In the genomic region with DNA sequence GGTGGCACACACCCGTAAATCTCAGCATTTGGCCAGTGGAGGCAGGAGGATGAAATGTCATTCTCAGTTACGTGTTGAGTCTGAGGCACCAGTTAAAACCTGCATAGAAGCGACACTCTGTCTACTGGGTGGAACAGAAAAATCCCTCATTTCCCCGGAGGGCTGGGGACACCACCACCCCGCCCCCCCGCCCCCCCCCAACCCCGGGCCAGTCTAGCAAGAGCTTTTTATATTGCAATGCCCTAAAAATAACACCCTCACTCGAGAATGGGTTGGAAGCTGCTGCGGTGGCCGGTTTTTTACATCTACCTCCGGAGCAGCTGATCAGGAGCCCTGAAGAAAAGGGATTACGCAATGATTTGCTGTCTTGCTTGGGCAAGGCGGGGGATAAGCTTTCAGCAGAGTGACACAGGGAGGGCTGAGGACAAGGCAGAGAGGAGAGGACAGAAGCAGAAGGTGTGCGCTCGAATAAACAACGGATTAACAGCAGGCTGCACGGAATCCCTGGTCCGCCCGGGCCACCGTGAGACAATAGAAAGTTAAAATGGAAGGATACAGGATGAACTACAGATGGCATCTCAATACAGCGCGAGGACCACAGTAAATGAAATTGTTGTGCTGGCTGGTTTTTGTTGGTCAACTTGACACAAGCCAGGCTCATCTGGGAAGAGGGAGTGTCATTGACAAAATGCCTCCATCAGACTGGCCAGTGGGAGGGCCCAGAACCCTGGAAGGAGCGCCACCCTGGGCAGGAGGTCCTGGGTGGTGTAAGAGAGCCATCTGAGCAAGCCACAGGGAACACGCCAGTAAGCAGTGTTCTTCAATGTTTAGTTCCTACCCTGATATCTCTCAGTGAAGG, we compare ENCODE assay signal across 8 mouse cellular contexts. TPM values are rescaled to one million over a fixed set of nuclear protein-coding genes. Genes with fewer than 3 reads are reported as not detected.
DNase-seq lines count a peak whose midpoint lies in the region; ATAC-seq and TF ChIP-seq lines count a peak whose summit lies in the region.

No protein-coding gene starts in this region.

- TF ChIP-seq CTCF in bone marrow macrophage, adult 2 months (IDR thresholded peaks at IDR 0.05; ENCODE audit: low read depth, low read length) = no peak

- TF ChIP-seq POLR2A in bone marrow macrophage, adult 2 months (IDR thresholded peaks at IDR 0.05; ENCODE audit: borderline replicate concordance, low read depth, low read length) = no peak

- H3K4me1 ChIP-seq in bone marrow macrophage, adult 2 months (ENCODE audit: control insufficient read depth, insufficient read depth, low read length) = peaks cover 26% of the 10 kb centered on the region
- peaks cover 4% of the 10 kb centered on the region; the same call in 1 of the 2 replicates for H3K4me1 ChIP-seq in forebrain, embryonic 11.5 days (replicated peaks; ENCODE audit: control insufficient read depth, insufficient read depth, low read length)
- peaks cover 7% of the 10 kb centered on the region; the same call in 1 of the 2 replicates for H3K4me1 ChIP-seq in hindbrain, embryonic 14.5 days (replicated peaks; ENCODE audit: control insufficient read depth, insufficient read depth, low read length)

- peak overlapping the region; percentile 14; the same call in 1 of the 2 replicates for H3K4me3 ChIP-seq in bone marrow macrophage, adult 2 months (ENCODE audit: insufficient read depth, low read length)
- H3K4me3 ChIP-seq in forebrain, embryonic 11.5 days (ENCODE audit: low read depth, low read length) = peak overlapping the region; percentile 26
- peak overlapping the region; percentile 31 for H3K4me3 ChIP-seq in hindbrain, embryonic 14.5 days (replicated peaks; ENCODE audit: low read length)

- H3K27ac ChIP-seq in bone marrow macrophage, adult 2 months (ENCODE audit: insufficient read depth, low read depth, low read length) = no peak overlapping the region
- 0 out of 2 replicates have a peak overlapping the region, but pooled peaks have one; percentile 25 for H3K27ac ChIP-seq in forebrain, embryonic 11.5 days (ENCODE audit: low read depth, low read length)
- H3K27ac ChIP-seq in hindbrain, embryonic 14.5 days = peak overlapping the region; percentile 92

- no peaks in the 10 kb centered on the region for H3K36me3 ChIP-seq in forebrain, embryonic 11.5 days (ENCODE audit: control insufficient read depth, insufficient read depth, low read length)
- H3K36me3 ChIP-seq in hindbrain, embryonic 14.5 days (replicated peaks; ENCODE audit: control insufficient read depth, insufficient read depth) = no peaks in the 10 kb centered on the region

- H3K27me3 ChIP-seq in forebrain, embryonic 11.5 days (ENCODE audit: control insufficient read depth, insufficient read depth, low read length) = no peaks in the 10 kb centered on the region
- H3K27me3 ChIP-seq in hindbrain, embryonic 14.5 days (ENCODE audit: control insufficient read depth, insufficient read depth, low read length) = no peaks in the 10 kb centered on the region

- peak; percentile 65 for ATAC-seq in forebrain, embryonic 11.5 days (replicated peaks; ENCODE audit: low FRiP score)
- ATAC-seq in hindbrain, embryonic 14.5 days (ENCODE audit: low FRiP score) = peak; percentile 46; the same call in 1 of the 2 replicates
- peak; percentile 94 for ATAC-seq in megakaryocyte progenitor cell, adult 5-6 weeks (replicated peaks; ENCODE audit: poor library complexity)

- peak overlapping the region; percentile 58 for H3K4me2 ChIP-seq in forebrain, embryonic 11.5 days (ENCODE audit: low read depth, low read length, severe bottlenecking)
- H3K4me2 ChIP-seq in hindbrain, embryonic 14.5 days (replicated peaks) = peak overlapping the region; percentile 71

- 5% methylated on average over 24 of the region's 24 CpGs for WGBS in forebrain, embryonic 11.5 days
- 8% methylated on average over 24 of the region's 24 CpGs for WGBS in hindbrain, embryonic 14.5 days

- DNase-seq in gastrocnemius, postnatal 25 days = peak; percentile 8
- no peak for DNase-seq in gastrocnemius, postnatal 4 days (ENCODE audit: low spot score in 2 of 2)
- DNase-seq in forebrain, embryonic 11.5 days (ENCODE audit: low spot score) = peak; percentile 57
- DNase-seq in hindbrain, embryonic 14.5 days (ENCODE audit: low spot score) = peak; percentile 58
- peak; percentile 22 for DNase-seq in right cerebral cortex, postnatal 4 days
- no peak for DNase-seq in c-Kit-positive CD71-positive TER-119-positive erythroid progenitor cells, embryonic 14.5 days (ENCODE audit: low spot score)

- H3K9me3 ChIP-seq in forebrain, embryonic 11.5 days (ENCODE audit: control insufficient read depth, low read length) = no peaks in the 10 kb centered on the region
- no peaks in the 10 kb centered on the region for H3K9me3 ChIP-seq in hindbrain, embryonic 14.5 days (ENCODE audit: control insufficient read depth, low read length)

- H3K9ac ChIP-seq in forebrain, embryonic 11.5 days (ENCODE audit: low read length) = peak overlapping the region; percentile 55
- peak overlapping the region; percentile 74 for H3K9ac ChIP-seq in hindbrain, embryonic 14.5 days

RNA-seq across cellular contexts. Expression of a gene that starts 15.7 kb away (rescaled TPM):
- total RNA-seq in gastrocnemius, postnatal 25 days (2021) = 10 to 100 TPM; 29.3 to 32.0 TPM
- 10 to 100 TPM; 44.3 to 46.6 TPM for total RNA-seq in gastrocnemius, postnatal 4 days (2021)
- polyA plus RNA-seq in bone marrow macrophage, adult 2 months (2012; ENCODE audit: insufficient read depth, insufficient read length, missing spikeins) = 46.1 and 46.6 TPM in 2 replicates
- 76.1 and 84.0 TPM in 2 replicates for polyA plus RNA-seq in forebrain, embryonic 11.5 days (2014; fragmentation: Nextera tagmentation; extraction: Ambion mirVana)
- 87.6 and 107 TPM in 2 replicates for polyA plus RNA-seq in hindbrain, embryonic 14.5 days (2014; fragmentation: Nextera tagmentation; extraction: Ambion mirVana)
- total RNA-seq in megakaryocyte progenitor cell, adult 5-6 weeks (2015) = 28.5 and 29.1 TPM in 2 replicates
- 47.4 and 50.9 TPM in 2 replicates for total RNA-seq in megakaryocyte progenitor cell, adult 5-6 weeks (2017)

RNA-seq across cellular contexts. Expression of a gene that starts 32.9 kb away (rescaled TPM):
- total RNA-seq in gastrocnemius, postnatal 25 days (2021) = 10 to 100 TPM; 13.5 to 14.4 TPM
- 10 to 100 TPM; 31.3 to 37.0 TPM for total RNA-seq in gastrocnemius, postnatal 4 days (2021)
- 23.0 and 24.2 TPM in 2 replicates for polyA plus RNA-seq in bone marrow macrophage, adult 2 months (2012; ENCODE audit: insufficient read depth, insufficient read length, missing spikeins)
- 76.0 and 78.8 TPM in 2 replicates for polyA plus RNA-seq in forebrain, embryonic 11.5 days (2014; fragmentation: Nextera tagmentation; extraction: Ambion mirVana)
- polyA plus RNA-seq in hindbrain, embryonic 14.5 days (2014; fragmentation: Nextera tagmentation; extraction: Ambion mirVana) = 51.2 and 57.3 TPM in 2 replicates
- total RNA-seq in megakaryocyte progenitor cell, adult 5-6 weeks (2015) = 23.3 and 23.7 TPM in 2 replicates
- 48.1 and 55.7 TPM in 2 replicates for total RNA-seq in megakaryocyte progenitor cell, adult 5-6 weeks (2017)

RNA-seq across cellular contexts. Expression of a gene that starts 58.0 kb away (rescaled TPM):
- 1 to 10 TPM; 7.9 to 8.1 TPM for total RNA-seq in gastrocnemius, postnatal 25 days (2021)
- 10 to 100 TPM; 22.0 to 22.4 TPM for total RNA-seq in gastrocnemius, postnatal 4 days (2021)
- polyA plus RNA-seq in bone marrow macrophage, adult 2 months (2012; ENCODE audit: insufficient read depth, insufficient read length, missing spikeins) = 95.2 and 96.3 TPM in 2 replicates
- 26.9 and 27.2 TPM in 2 replicates for polyA plus RNA-seq in forebrain, embryonic 11.5 days (2014; fragmentation: Nextera tagmentation; extraction: Ambion mirVana)
- polyA plus RNA-seq in hindbrain, embryonic 14.5 days (2014; fragmentation: Nextera tagmentation; extraction: Ambion mirVana) = 21.2 and 21.8 TPM in 2 replicates
- 29.1 and 31.1 TPM in 2 replicates for total RNA-seq in megakaryocyte progenitor cell, adult 5-6 weeks (2015)
- 43.1 and 46.2 TPM in 2 replicates for total RNA-seq in megakaryocyte progenitor cell, adult 5-6 weeks (2017)

Comparison
In these comparisons a context has a peak if more than half of its experiments do, and no peak if none do; other contexts are left out.
1. DNase-seq: peak in gastrocnemius, postnatal 25 days (single experiment), forebrain, embryonic 11.5 days (single experiment), hindbrain, embryonic 14.5 days (single experiment) and right cerebral cortex, postnatal 4 days (single experiment); none in gastrocnemius, postnatal 4 days (0 of 2) and c-Kit-positive CD71-positive TER-119-positive erythroid progenitor cells, embryonic 14.5 days (single experiment).
2. Peak in every context shown above with its lines, with median percentiles within 50 percentile points of each other: H3K4me3 ChIP-seq and ATAC-seq.